ENCODE assay signal across 8 mouse cellular contexts in the genomic region with DNA sequence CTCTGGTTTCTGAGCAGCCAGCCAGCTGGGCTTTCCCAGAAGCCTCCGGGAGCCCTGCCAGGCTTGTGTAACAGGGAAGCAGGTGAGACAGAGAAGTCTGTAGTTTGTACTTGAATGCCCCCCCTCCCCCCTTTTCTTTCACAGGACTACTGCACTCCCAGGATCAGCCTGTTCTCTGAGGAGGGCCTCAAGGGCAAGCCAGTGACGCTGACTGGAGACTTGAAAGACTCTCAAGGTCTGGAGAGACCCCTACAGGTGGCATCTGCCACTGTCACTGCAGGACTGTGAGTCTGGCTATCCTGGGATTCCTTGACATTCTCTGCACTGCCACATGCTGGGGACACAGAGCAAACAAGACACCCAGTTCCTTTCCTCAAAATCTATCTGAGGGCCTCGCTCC. TPM values are rescaled to one million over a fixed set of nuclear protein-coding genes. Genes with fewer than 3 reads are reported as not detected.
DNase-seq lines count a peak whose midpoint lies in the region; ATAC-seq lines count a peak whose summit lies in the region.

No protein-coding gene starts in this region.

- H3K36me3 ChIP-seq in hindbrain, embryonic 10.5 days, result no peaks in the 10 kb centered on the region
- H3K36me3 ChIP-seq in hindbrain, embryonic 12.5 days, result no peaks in the 10 kb centered on the region
- H3K36me3 ChIP-seq in liver, embryonic 13.5 days, result no peaks in the 10 kb centered on the region

- peaks cover 32% of the 10 kb centered on the region for H3K27me3 ChIP-seq in hindbrain, embryonic 10.5 days (ENCODE audit: insufficient read depth, poor library complexity, severe bottlenecking)
- H3K27me3 ChIP-seq in hindbrain, embryonic 12.5 days, result peaks cover 26% of the 10 kb centered on the region
- H3K27me3 ChIP-seq in liver, embryonic 13.5 days, result peaks cover 20% of the 10 kb centered on the region

- no peak for ATAC-seq in hindbrain, embryonic 12.5 days (ENCODE audit: low FRiP score)
- no peak for ATAC-seq in liver, embryonic 13.5 days (ENCODE audit: low read depth)
- no peak for ATAC-seq in erythroblast, adult 5-6 weeks (replicated peaks; ENCODE audit: low FRiP score, poor library complexity, severe bottlenecking)

- no peak overlapping the region for H3K27ac ChIP-seq in hindbrain, embryonic 10.5 days
- H3K27ac ChIP-seq in hindbrain, embryonic 12.5 days, result no peak overlapping the region
- H3K27ac ChIP-seq in liver, embryonic 13.5 days, result no peak overlapping the region

- H3K4me2 ChIP-seq in hindbrain, embryonic 12.5 days (replicated peaks), result no peak overlapping the region
- H3K4me2 ChIP-seq in liver, embryonic 13.5 days, result no peak overlapping the region

- WGBS in hindbrain, embryonic 10.5 days, result 24% methylated on average over 3 of the region's 3 CpGs
- WGBS in hindbrain, embryonic 12.5 days, result 25% methylated on average over 3 of the region's 3 CpGs
- 20% methylated on average over 3 of the region's 3 CpGs for WGBS in liver, embryonic 13.5 days (ENCODE audit: insufficient replicate concordance)

- peaks cover 26% of the 10 kb centered on the region for H3K4me1 ChIP-seq in hindbrain, embryonic 10.5 days (replicated peaks)
- H3K4me1 ChIP-seq in hindbrain, embryonic 12.5 days, result peaks cover 14% of the 10 kb centered on the region
- H3K4me1 ChIP-seq in liver, embryonic 13.5 days (replicated peaks), result peaks cover 17% of the 10 kb centered on the region

- no peak overlapping the region for H3K9ac ChIP-seq in hindbrain, embryonic 12.5 days
- H3K9ac ChIP-seq in liver, embryonic 13.5 days, result no peak overlapping the region

- no peaks in the 10 kb centered on the region for H3K9me3 ChIP-seq in hindbrain, embryonic 10.5 days
- no peaks in the 10 kb centered on the region for H3K9me3 ChIP-seq in hindbrain, embryonic 12.5 days (replicated peaks)
- H3K9me3 ChIP-seq in liver, embryonic 13.5 days (replicated peaks), result no peaks in the 10 kb centered on the region

- no peak overlapping the region for H3K4me3 ChIP-seq in hindbrain, embryonic 10.5 days
- no peak overlapping the region for H3K4me3 ChIP-seq in hindbrain, embryonic 12.5 days
- H3K4me3 ChIP-seq in liver, embryonic 13.5 days (replicated peaks), result no peak overlapping the region

- peak; percentile 68 for DNase-seq in hindbrain, embryonic 10.5 days (ENCODE audit: low spot score)
- peak; percentile 47 for DNase-seq in Muller cell, postnatal 12 days (ENCODE audit: inconsistent ontology term)
- DNase-seq in embryo, embryonic 10 days (ENCODE audit: low spot score), result peak; percentile 88
- DNase-seq in hindlimb bud, embryonic 11.5 days (ENCODE audit: extremely low spot score, low read depth, low spot score), result peak; percentile 26
- peak; percentile 27 for DNase-seq in liver, embryonic 13.5 days
- peak; percentile 71 for DNase-seq in retina, postnatal 7 days (ENCODE audit: low read depth, low spot score)

RNA-seq across cellular contexts. Expression of gene Cd52, which starts 16.2 kb away (rescaled TPM):
- 5.3 and 5.5 TPM in 2 replicates for polyA plus RNA-seq in hindbrain, embryonic 10.5 days (2016; fragmentation: Nextera tagmentation; extraction: Ambion mirVana)
- polyA plus RNA-seq in hindbrain, embryonic 12.5 days (2016; fragmentation: Nextera tagmentation; extraction: Ambion mirVana), result 4.8 and 5.0 TPM in 2 replicates
- 24.6 and 27.7 TPM in 2 replicates for polyA plus RNA-seq in liver, embryonic 13.5 days (2015; fragmentation: Nextera tagmentation; extraction: Ambion mirVana)
- 324 and 347 TPM in 2 replicates for total RNA-seq in erythroblast, adult 5-6 weeks (2015; ENCODE audit: low replicate concordance)
- total RNA-seq in erythroblast, adult 5-6 weeks (2017; ENCODE audit: low replicate concordance), result 146 and 324 TPM in 2 replicates

RNA-seq across cellular contexts. Expression of gene Crybg2, which starts 18.1 kb away (rescaled TPM):
- 1.6 and 2.9 TPM in 2 replicates for polyA plus RNA-seq in hindbrain, embryonic 10.5 days (2016; fragmentation: Nextera tagmentation; extraction: Ambion mirVana)
- 2.3 and 2.5 TPM in 2 replicates for polyA plus RNA-seq in hindbrain, embryonic 12.5 days (2016; fragmentation: Nextera tagmentation; extraction: Ambion mirVana)
- polyA plus RNA-seq in liver, embryonic 13.5 days (2015; fragmentation: Nextera tagmentation; extraction: Ambion mirVana), result 0.22 and 0.25 TPM in 2 replicates
- total RNA-seq in erythroblast, adult 5-6 weeks (2015; ENCODE audit: low replicate concordance), result not detected in 2 replicates
- not detected in 2 replicates for total RNA-seq in erythroblast, adult 5-6 weeks (2017; ENCODE audit: low replicate concordance)

RNA-seq across cellular contexts. Expression of gene Ubxn11, which starts 23.7 kb away (rescaled TPM):
- polyA plus RNA-seq in hindbrain, embryonic 10.5 days (2016; fragmentation: Nextera tagmentation; extraction: Ambion mirVana), result 7.6 and 11.2 TPM in 2 replicates
- 11.6 and 13.4 TPM in 2 replicates for polyA plus RNA-seq in hindbrain, embryonic 12.5 days (2016; fragmentation: Nextera tagmentation; extraction: Ambion mirVana)
- 1.7 and 2.3 TPM in 2 replicates for polyA plus RNA-seq in liver, embryonic 13.5 days (2015; fragmentation: Nextera tagmentation; extraction: Ambion mirVana)
- total RNA-seq in erythroblast, adult 5-6 weeks (2015; ENCODE audit: low replicate concordance), result 0.84 TPM in 1 of 2 replicates, not detected in the other
- total RNA-seq in erythroblast, adult 5-6 weeks (2017; ENCODE audit: low replicate concordance), result 2.4 TPM in 1 of 2 replicates, not detected in the other

RNA-seq across cellular contexts. Expression of gene Zfp683, which starts 25.1 kb away (rescaled TPM):
- not detected in 2 replicates for polyA plus RNA-seq in hindbrain, embryonic 10.5 days (2016; fragmentation: Nextera tagmentation; extraction: Ambion mirVana)
- polyA plus RNA-seq in hindbrain, embryonic 12.5 days (2016; fragmentation: Nextera tagmentation; extraction: Ambion mirVana), result not detected in 2 replicates
- polyA plus RNA-seq in liver, embryonic 13.5 days (2015; fragmentation: Nextera tagmentation; extraction: Ambion mirVana), result not detected in 2 replicates
- total RNA-seq in erythroblast, adult 5-6 weeks (2015; ENCODE audit: low replicate concordance), result not detected in 2 replicates
- total RNA-seq in erythroblast, adult 5-6 weeks (2017; ENCODE audit: low replicate concordance), result not detected in 2 replicates

RNA-seq across cellular contexts. Expression of gene Sh3bgrl3, which starts 49.9 kb away (rescaled TPM):
- 333 and 386 TPM in 2 replicates for polyA plus RNA-seq in hindbrain, embryonic 10.5 days (2016; fragmentation: Nextera tagmentation; extraction: Ambion mirVana)
- 333 and 369 TPM in 2 replicates for polyA plus RNA-seq in hindbrain, embryonic 12.5 days (2016; fragmentation: Nextera tagmentation; extraction: Ambion mirVana)
- polyA plus RNA-seq in liver, embryonic 13.5 days (2015; fragmentation: Nextera tagmentation; extraction: Ambion mirVana), result 158 and 171 TPM in 2 replicates
- 231 and 242 TPM in 2 replicates for total RNA-seq in erythroblast, adult 5-6 weeks (2015; ENCODE audit: low replicate concordance)
- total RNA-seq in erythroblast, adult 5-6 weeks (2017; ENCODE audit: low replicate concordance), result 56.2 and 119 TPM in 2 replicates

Comparison
In these comparisons a context has a peak if more than half of its experiments do, and no peak if none do; other contexts are left out.
1. DNase-seq: peak in every context shown above with its lines; median percentile 88 in embryo, embryonic 10 days; 71 in retina, postnatal 7 days; 68 in hindbrain, embryonic 10.5 days; 47 in Muller cell, postnatal 12 days; 27 in liver, embryonic 13.5 days; 26 in hindlimb bud, embryonic 11.5 days.